Mouse (Mus musculus) kidney, adult 11 months (tissue): ENCODE measurements around the gene Rplp2.
A peak's percentile ranks its signal among the peaks of the same experiment; 100 is the strongest.

Experiments
- DNase-seq: peaks from one replicate; pipeline ENCODE4 v3.0.0; 2022

The Rplp2 gene

GRCm38 (mm10) chr7:141453636-141454035 is 6.5 kb downstream of the Rplp2 start:
- no peak for DNase-seq

- DNase-seq, result peak; percentile 94
Observed at GRCm38 (mm10) chr7:141454967-141455551, 7.9 kb downstream of the Rplp2 start, which contains the start of gene Pnpla2. Pnpla2 (plus strand) TSS chr7:141455198.

- DNase-seq, result peak; percentile 94
Observed at GRCm38 (mm10) chr7:141455610-141456314, 8.6 kb downstream of the Rplp2 start.

GRCm38 (mm10) chr7:141456739-141457138 is 9.6 kb downstream of the Rplp2 start:
- DNase-seq, result peak; percentile 41

GRCm38 (mm10) chr7:141457236-141457635 is 10.1 kb downstream of the Rplp2 start:
- peak; percentile 28 for DNase-seq

GRCm38 (mm10) chr7:141457986-141458660 is 11.0 kb downstream of the Rplp2 start:
- DNase-seq, result peak; percentile 55

- DNase-seq, result no peak
Observed at GRCm38 (mm10) chr7:141458661-141459060, 11.5 kb downstream of the Rplp2 start.

- DNase-seq, result no peak
Observed at GRCm38 (mm10) chr7:141459301-141459711, 12.1 kb downstream of the Rplp2 start.

- DNase-seq, result no peak
Observed at GRCm38 (mm10) chr7:141460001-141460390, 12.8 kb downstream of the Rplp2 start.

- DNase-seq, result no peak
Observed at GRCm38 (mm10) chr7:141460391-141461113, 13.4 kb downstream of the Rplp2 start, which contains the start of gene Cracr2b. Cracr2b (plus strand) TSS chr7:141461094.

- DNase-seq, result no peak
Observed at GRCm38 (mm10) chr7:141461521-141462332, 14.6 kb downstream of the Rplp2 start.

GRCm38 (mm10) chr7:141462333-141462821 is 15.2 kb downstream of the Rplp2 start:
- DNase-seq, result peak; percentile 82

GRCm38 (mm10) chr7:141463824-141464602 is 16.8 kb downstream of the Rplp2 start:
- DNase-seq, result peak; percentile 77

GRCm38 (mm10) chr7:141464603-141465201 is 17.5 kb downstream of the Rplp2 start:
- peak; percentile 63 for DNase-seq

- no peak for DNase-seq
Observed at GRCm38 (mm10) chr7:141465388-141466044, 18.3 kb downstream of the Rplp2 start.

GRCm38 (mm10) chr7:141466045-141466394 is 18.9 kb downstream of the Rplp2 start:
- DNase-seq, result no peak

- DNase-seq, result no peak
Observed at GRCm38 (mm10) chr7:141466607-141467148, 19.5 kb downstream of the Rplp2 start.

- DNase-seq, result peak; percentile 93
Observed at GRCm38 (mm10) chr7:141467230-141468030, 20.3 kb downstream of the Rplp2 start, which contains the start of gene Cd151. Cd151 (plus strand) TSS chr7:141467392.

GRCm38 (mm10) chr7:141468164-141468521 is 21.0 kb downstream of the Rplp2 start:
- DNase-seq, result no peak
